Mouse (Mus musculus): ENCODE measurements around the gene Foxi2.

The Foxi2 gene

DNA sequence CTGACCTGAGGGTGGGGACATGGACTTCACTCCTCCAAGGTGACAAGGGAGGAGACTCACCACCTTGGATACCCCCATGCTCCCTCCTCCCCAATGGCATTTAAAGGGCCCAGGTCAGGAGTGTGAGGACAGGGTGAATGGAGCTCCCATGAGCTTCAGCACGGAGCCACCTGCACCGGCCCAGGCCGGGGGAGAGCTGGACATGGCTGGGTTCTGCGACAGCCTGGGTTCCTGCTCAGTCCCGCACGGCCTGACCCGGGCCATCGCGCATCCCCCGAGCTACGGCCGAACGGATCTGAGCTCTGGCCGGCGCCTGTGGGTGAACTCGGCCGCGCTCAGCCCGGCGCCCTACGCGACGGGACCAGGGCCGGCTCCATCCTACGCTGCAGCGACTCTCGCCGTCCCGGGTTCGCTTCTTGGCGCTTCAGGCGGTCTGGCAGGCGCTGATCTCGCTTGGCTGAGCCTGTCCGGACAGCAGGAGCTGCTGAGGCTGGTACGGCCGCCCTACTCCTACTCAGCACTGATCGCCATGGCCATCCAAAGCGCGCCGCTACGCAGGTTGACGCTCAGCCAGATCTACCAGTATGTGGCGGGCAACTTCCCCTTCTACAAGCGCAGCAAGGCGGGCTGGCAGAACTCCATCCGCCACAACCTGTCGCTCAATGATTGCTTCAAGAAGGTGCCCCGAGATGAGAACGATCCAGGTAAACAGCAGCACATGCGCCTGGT is at the start of gene Foxi2:
Gene Foxi2, plus strand, starts transcription at position 72 of the 729 bp plus-strand sequence.
- peak in 1 of 2 experiments; percentile 11 for DNase-seq (ENCODE audit: low spot score in 2 of 2)

DNA sequence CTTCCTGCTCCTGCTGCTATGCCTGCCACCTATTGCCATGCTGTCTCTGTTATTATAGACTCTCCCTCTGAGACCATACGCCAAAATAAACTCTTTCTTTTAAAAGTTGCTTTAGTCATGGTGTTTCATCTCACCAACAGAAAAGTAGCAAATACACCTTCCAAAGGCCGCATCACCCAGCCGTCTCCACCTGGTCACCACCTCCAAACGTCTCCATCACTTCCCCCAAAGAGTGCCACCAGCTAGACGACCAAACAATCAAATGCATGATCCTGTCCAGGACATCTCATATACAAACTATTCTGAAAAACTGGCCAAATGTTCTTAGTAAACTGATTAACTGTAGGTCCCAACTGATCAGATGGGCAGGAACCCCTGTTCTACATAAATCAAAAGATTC is 45.5 kb upstream of the Foxi2 start:
- no peak for DNase-seq (ENCODE audit: low spot score in 2 of 2)

DNA sequence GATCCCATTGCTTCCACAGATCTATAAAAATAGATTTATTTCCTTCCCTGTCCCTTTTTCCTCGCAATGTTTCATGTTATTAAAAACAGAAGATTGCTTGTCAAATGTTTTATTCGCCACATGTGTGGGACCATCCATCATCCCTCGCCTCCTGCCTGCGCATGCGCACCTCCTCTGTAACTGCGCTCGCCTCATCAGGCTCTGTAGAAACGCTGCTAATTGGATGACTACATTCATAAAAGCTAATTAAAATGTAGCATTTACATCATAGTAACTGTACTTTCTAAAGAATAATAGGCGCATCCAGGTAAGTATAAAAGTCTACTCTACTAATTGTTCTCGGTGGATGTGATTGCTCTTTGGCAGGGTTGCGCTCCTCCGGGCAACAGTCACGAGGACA is 34.1 kb upstream of the Foxi2 start:
- no peak for DNase-seq (ENCODE audit: low spot score in 2 of 2)

DNA sequence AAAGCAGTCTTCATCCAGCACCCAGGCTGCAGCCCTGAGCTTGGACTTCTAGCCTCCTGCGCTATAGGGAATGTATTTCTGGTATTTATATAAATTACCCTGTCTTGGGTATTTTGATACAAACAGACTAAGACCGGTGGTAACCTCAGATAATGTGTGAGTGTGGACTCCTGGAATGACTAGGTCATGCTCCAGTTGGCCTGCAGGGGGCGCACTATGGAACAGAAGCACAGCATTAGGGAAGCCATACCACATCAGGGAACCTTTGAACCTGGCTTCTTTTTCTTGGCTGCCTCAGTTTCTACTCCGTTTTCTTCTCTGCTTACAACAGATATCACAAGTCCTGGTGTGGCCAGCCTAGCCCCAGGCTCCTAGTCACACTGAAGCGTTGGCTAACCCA is 33.2 kb upstream of the Foxi2 start:
- no peak for DNase-seq (ENCODE audit: low spot score in 2 of 2)

DNA sequence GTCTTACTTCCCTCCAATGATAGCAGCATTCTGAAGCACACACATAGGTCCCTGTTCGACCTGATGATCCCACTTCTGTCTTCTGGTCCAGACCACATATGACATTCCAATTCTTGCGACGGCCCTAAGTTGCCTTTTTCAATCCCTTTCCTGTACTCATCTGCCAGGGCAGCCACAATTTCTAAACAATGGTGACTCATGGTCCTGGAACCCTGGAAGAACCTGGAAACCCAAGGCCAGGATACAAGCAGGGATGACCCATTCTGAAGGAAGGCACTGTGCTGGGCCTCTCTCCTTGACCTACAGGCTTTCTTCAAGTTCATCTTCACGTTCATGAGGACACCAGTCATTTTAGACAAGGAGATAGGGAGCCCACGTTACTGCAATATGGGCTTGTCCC is 31.8 kb upstream of the Foxi2 start:
- DNase-seq (ENCODE audit: low spot score in 2 of 2), result no peak

DNA sequence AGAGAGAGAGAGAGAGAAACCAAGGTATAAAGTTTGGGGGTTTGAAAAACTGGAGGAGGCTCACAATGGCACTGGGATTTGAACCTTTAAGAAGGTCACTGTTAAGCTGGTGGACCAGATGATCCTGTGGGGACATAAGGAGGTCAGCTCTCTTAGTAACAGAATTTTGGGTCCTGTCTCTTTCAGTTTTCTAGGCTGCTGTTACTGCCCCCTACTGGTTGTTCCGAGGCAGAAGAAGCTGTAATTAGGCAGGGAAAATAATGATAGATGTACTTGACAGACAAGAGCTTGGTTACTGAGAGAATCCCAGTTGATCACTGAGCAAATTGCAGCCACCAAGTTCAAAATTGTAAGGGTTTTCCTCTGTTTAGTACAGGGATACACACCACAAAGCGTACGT is 21.1 kb upstream of the Foxi2 start:
- peak; percentile 20 to 27 for DNase-seq (ENCODE audit: low spot score in 2 of 2)

DNA sequence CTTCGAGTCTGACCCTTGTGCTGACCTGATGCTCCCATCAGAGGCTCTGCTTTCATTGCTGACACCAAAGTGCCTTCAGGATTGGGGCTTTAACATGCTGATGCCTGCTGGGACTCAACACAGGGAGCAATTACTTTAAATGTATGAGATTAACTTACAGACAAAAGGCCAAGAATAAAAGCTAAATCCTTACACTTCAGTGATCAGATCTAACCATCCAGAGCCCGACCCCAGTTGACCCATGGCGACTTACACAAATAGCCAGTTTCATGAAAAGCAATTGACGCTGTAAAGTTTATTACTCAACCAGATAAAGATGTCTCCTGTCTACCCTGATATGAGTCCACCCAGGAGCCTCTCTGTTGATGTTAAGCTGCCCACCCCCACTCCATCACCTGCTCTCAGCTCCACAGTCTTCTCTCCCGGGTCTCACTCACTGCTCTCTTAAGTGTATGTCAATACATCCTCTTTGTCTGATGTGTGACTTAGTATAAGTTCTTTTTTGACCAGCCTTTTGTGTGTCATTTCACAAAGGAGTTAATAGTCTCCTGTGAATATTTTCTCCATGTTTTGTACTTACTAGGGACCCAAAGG is 17.1 kb upstream of the Foxi2 start:
- no peak for DNase-seq (ENCODE audit: low spot score in 2 of 2)

DNA sequence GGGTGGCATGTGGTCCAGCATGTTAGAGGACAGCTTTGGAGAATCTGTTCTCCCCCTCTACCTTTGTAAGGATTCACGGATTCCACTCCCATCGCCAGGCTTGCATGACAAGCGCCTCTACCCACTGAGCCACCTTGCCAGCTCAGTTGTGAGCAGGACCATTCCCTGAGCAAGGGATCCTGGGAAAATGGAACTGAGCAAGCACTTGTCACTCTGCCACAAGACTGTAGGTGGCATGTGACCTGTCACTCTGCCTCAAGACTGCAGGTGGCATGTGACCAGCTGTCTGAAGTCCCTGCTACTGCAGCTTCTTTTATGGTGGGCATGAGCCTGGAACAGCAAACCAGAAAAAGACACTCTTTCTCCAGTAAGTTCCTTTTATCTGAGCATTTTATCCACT is 15.7 kb upstream of the Foxi2 start:
- DNase-seq (ENCODE audit: low spot score in 2 of 2), result no peak

DNA sequence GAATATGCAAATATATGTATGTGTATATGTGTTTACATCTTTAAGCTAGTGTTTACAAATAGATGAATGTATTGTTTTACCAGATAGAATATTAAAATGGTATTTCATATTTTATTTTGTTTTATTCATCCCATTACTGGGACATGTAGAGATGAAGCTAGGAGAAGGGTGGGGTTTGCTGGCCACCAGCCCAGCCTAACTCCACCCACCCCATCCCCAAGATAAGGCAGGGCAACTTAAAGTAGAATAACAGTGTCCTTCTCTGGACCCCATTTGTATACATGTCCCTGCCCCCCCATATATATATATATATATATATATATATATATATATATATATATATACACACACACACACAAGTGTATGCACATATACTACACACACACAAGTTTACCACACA is 14.9 kb upstream of the Foxi2 start:
- DNase-seq (ENCODE audit: low spot score in 2 of 2), result no peak

DNA sequence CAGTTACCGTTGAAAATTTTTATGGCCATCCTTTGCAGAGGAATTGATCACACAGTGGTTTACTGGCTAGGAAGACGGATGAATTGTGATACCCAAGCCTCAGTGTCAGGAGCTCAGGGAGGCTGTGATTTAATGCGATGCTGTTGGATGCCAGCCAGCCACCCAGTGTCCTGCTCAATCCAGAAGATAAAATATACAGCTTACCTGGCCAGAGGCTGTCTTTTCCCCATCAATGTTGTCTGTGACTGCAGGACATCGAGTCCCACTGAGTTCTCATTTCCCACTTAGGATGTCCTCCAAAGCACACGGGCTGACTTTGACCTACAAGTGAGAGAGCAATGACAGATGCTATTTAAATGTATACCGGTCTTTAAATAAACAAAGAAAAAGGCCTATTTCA is 13.0 kb upstream of the Foxi2 start:
- no peak for DNase-seq (ENCODE audit: low spot score in 2 of 2)

DNA sequence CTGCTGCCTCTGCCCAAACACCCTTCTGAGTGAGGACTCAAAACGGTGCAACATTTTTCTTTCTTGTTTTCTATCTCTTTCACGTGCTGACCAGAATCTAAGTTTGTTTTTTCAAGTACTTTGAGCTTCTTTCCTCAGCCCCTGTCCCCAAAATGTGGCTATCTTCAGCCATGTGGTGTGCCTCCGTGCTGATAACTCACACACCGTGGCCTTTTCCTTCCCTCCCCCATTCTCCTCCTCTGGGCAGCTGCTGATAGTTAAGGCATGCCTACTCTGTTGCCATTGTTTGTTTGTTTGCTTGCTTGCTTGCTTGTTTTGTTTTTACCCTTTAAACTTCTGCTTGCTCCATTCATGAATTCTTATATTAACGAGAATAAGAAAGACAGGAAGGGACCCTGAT is 12.2 kb upstream of the Foxi2 start:
- no peak for DNase-seq (ENCODE audit: low spot score in 2 of 2)

DNA sequence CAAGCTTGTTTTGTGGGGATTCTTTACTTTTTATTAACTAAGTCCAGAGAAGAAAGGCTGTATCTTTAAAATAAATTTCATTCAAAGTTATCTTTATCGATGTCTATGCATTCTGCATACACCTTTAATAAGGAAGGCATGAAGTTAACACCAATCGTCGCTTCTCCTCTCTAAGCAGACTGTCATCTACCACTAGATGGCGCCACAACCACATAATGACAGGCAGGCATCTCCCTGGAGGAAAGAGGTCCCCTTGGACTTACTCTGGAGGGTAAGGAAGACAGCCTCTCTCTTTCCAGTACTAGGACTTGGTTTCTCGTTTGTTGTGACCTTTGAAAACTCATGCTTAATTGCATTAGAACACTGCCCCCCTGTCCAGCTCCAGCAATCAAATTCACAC is 6.7 kb upstream of the Foxi2 start:
- DNase-seq (ENCODE audit: low spot score in 2 of 2), result peak; percentile 71 to 91

DNA sequence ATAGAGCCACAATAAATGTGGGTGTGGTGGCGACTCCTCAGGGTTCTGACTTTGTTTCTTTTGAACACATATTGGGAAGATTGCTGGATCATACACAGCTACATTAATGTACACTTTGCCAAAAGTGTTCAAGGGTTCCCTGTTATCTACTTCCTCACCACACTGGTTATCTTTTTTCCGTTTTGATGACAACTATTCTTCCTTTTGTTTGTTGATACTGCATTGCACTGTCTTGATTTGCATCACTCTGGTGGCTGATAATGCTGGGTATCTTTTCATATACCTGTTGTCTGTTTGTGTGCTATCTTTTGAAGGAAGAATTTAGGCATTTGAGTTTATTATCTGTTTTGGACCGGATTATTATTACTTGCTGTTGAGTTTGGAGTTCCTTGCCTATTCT is 3.3 kb upstream of the Foxi2 start:
- no peak for DNase-seq (ENCODE audit: low spot score in 2 of 2)

DNA sequence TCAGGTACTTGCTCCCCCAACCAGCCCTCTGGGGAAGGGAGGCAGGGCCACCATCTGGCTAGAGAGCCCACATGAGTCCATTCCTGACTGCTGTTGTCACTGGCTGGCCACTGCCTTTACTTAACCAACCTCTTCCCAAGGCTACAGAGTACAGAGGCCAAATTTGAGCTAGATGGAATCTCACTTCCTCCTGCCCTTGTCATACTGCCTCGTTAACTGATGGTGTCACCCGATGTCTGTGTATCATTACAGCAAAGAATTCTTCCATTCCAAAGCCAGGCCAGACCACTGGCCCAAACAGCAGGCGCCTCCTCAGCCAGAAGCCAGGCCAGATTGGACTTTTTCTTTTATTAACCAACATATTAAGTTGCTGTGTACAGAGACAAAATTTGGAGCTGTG is 1.6 kb upstream of the Foxi2 start:
- DNase-seq (ENCODE audit: low spot score in 2 of 2), result no peak

DNA sequence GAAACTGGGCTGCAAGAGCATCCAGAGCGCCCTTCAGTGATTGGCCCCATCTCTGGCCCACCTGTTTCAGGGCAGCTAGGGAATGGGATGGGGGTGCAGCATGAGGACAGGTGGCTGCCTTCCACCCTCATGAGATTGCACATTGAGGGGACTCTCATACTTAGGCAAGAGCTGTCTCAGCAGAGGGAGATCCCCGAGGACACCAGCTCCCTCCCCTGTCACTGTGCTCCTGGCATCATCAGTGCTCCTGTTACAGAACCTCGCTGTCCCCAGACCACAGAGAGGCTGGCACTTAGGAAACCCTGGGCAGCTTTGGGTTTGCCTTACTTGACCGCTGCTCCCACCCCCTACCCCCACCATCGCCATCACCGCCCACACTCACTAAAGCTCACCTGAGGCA is 2.2 kb downstream of the Foxi2 start:
- DNase-seq (ENCODE audit: low spot score in 2 of 2), result no peak

DNA sequence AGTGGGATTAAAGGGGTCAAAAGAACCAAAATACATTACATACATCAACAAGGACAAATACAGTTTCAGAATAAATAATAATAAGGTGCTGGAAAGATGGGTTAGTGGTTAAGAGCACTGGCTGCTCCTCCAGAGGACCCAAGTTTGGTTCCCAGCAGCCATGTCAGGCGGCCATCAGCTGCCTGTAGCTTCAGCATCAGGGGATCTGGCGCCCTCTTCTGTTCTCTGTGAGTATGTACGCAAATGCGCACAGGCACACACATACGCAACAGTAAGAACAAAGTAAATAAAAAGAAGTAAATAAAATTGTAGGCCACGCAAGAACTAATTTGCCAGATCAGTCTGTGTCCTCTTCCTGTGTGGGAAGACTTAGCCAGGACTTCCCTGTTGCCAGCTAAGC is 18.7 kb downstream of the Foxi2 start:
- no peak for DNase-seq (ENCODE audit: low spot score in 2 of 2)

DNA sequence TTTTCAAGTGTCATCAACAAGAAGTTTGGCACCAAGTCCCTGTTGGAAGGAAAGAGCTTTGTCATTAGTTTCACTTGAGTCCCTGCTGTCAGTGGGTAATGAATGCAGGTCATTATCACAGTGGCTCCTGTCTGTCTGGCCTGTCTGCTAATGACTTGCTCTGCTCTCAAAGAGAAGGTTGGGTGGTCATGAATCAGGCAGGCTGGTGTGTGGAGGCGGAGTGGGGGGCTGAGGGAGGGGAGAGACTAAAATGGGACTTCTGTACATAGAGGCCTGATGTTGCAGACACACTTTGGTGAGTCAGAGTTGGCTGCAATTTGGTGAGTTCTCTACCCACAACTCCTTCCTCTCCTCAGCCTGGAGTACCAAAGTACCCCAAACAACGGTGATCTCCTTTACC is 20.8 kb downstream of the Foxi2 start:
- DNase-seq (ENCODE audit: low spot score in 2 of 2), result peak; percentile 13 to 17

DNA sequence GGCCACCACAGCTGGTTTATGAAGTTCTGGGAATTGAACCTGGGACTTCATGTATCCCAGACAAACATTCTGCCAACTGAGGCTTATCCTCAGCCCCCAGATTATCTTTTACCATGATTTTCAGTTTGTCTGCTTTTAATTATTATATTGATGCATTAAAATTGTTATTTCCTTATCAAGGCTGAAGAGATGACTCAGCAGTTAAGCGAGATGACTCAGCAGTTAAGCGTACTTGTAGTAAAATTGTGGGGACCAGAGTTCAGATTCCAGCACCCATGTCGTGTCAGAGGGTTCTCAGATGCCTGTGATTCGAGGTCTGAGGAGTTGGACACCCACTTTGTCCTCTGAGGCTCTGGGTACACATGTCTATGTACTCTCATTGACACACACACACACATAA is 33.8 kb downstream of the Foxi2 start:
- DNase-seq (ENCODE audit: low spot score in 2 of 2), result no peak

DNA sequence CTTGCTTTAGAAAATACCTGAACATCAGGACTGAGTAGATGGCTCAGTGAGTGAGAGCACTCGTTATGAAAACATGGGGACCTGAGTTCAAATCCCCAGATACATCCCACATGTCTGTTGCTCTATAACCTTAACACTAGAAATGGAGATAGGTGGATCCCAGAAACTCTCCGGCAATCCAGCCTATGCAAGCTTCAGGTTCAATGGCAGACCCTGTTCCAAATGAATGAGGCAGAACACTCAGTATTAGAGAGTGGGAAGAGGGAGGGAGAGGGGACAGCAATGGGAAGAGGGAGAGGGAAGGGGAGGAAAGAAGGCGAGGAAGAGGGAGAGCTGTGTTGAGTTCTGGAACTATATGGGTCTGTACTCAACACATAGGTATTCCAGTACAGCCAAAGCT is 41.2 kb downstream of the Foxi2 start:
- no peak for DNase-seq (ENCODE audit: low spot score in 2 of 2)

DNA sequence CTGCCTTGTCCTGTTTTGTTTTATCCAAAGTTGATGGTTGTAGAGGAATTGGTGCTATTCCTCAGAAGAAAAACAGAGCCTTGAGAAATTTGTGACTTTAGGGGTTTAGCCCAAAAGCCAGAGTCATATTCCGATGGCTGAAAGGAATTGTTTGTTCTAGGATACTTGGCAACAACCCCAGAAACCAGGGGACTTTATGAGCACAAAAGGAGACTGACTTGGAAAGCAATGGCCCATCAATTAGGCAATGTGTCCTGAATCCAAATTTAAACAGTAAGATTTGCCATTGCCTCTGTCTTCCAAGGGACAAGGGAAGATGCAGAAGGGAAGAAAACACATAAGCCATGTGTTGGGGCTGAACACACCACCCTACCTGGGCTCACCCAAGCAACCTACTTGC is 42.3 kb downstream of the Foxi2 start:
- no peak for DNase-seq (ENCODE audit: low spot score in 2 of 2)

DNA sequence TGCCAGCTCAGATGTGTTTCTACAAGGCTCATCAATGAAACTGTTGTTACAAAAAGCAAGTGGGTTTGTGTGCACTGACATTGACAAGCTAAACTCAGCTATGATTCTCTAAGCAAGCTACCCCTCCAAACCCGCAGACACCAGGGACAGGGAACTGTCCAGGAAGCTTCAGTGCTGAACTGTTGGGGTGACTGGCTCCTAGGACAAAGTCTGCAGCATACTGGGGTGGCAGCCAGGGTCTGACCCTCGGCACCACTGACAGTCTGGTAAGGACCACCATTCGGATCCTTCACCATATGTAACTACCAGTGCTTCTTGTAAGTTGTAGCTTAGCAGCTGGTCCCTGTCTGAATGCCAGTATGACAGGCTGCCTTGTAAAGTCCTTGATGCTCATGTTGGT is 43.6 kb downstream of the Foxi2 start:
- no peak for DNase-seq (ENCODE audit: low spot score in 2 of 2)

All from right cerebral cortex, adult 2 months (tissue).